Mouse (Mus musculus) liver, embryonic 14.5 days (tissue): ENCODE measurements at regions not wholly inside any gene's neighbourhood (a gene's known extent, or its start where the extent isn't known, plus 50 kb on each side); places are given as distances from the start of the nearest gene placed in this dataset.

Experiments used
- CTCF ChIP-seq: IDR thresholded peaks from 2 replicates; pipeline ENCODE4 v1.5.1; 2016; ENCODE audit warnings: antibody characterized with exemption, low read depth, control low read depth
- EP300 ChIP-seq: IDR thresholded peaks from 2 replicates; pipeline ENCODE4 v1.6.1; 2016; ENCODE audit warnings: antibody characterized with exemption, low read depth

GRCm38 (mm10) chr17:75891564-75891963, 339.8 kb upstream of the Fam98a start:
- TF ChIP-seq EP300 (no peak), CTCF (no peak)
